Mouse (Mus musculus) stomach, postnatal 0 days (tissue): Measurements from ENCODE around the gene Wwox.

Experiments
- CTCF ChIP-seq: IDR thresholded peaks from 2 replicates; pipeline ENCODE4 v1.5.1; 2016; ENCODE audit warnings: antibody characterized with exemption, low read depth, mild to moderate bottlenecking, moderate library complexity
- EP300 ChIP-seq: optimal IDR thresholded peaks from 2 replicates; pipeline ENCODE3; 2016; ENCODE audit warnings: antibody characterized with exemption

GRCm38 (mm10) chr8:114641809-114642208 is 202.4 kb downstream of the Wwox start:
- no peak for TF ChIP-seq CTCF
- no peak for TF ChIP-seq EP300
